Mouse (Mus musculus): ENCODE measurements at regions not wholly inside any gene's neighbourhood (a gene's known extent, or its start where the extent isn't known, plus 50 kb on each side); places are given as distances from the start of the nearest gene placed in this dataset.

DNA sequence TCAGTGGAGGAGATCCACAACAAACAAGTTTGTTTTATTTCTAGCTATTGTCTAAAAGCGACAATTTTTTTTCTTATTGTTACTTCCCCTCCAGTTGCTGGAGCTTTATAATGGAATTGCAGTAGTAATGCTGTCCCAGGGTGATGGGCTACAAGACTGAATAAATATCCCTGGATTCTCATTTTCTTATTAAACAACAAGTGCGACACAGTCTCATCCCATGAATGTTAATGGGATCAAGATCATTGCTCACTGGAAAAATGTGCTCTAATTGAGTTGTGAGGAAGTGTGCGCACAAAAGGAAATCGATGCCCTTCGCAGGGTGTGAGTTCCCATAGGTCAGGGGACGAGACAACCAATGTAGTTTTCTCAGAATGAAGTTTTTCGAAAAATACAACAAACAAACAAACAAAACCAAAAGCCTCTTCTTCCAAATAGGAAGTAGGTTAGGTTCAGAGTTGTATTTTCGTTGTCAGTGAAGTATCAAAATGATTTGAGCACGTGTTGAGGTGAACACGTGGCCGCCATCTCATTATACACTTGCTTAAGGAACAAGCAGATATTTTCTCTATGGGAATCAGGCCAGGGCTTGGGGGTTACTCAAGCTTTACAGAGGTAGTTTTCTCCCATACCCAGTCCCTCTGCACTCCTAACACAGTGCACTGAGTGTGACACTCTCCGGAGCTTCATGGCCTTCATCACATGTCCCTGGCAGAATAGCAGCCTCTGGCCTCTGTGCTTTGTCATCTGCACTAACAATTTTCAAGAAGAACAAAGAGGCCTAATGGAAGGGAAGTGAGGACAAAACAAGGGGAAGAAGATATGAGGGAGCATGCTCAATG is 205.7 kb downstream of the Rnf152 start:
- Histone ChIP-seq H3K4me3 (ENCODE audit: low read depth, low read length) (no peak overlapping the region), H3K27me3 (ENCODE audit: control insufficient read depth, insufficient read depth, low read length) (no peaks in the 10 kb centered on the region), H3K9ac (ENCODE audit: low read length) (no peak overlapping the region), H3K9me3 (ENCODE audit: control insufficient read depth, low read length) (no peaks in the 10 kb centered on the region), H3K36me3 (ENCODE audit: control insufficient read depth, insufficient read depth, low read length) (no peaks in the 10 kb centered on the region), H3K27ac (replicated peaks; ENCODE audit: low read depth, low read length) (no peak overlapping the region), H3K4me1 (ENCODE audit: control insufficient read depth, insufficient read depth, low read length) (no peaks in the 10 kb centered on the region), H3K4me2 (ENCODE audit: low read depth, severe bottlenecking) (no peak overlapping the region)
- DNase-seq (ENCODE audit: low spot score) (no peak), ATAC-seq (ENCODE audit: insufficient number of reproducible peaks, low FRiP score, low TSS enrichment, low read depth) (no peak)
- 89% methylated on average over 12 of the region's 12 CpGs for WGBS

- no peaks in the 10 kb centered on the region for H3K36me3 ChIP-seq (ENCODE audit: control insufficient read depth, insufficient read depth, low read length)
- WGBS: 77% methylated on average over 2 of the region's 2 CpGs
- no peaks in the 10 kb centered on the region for H3K27me3 ChIP-seq (ENCODE audit: control insufficient read depth, insufficient read depth, low read length)
- no peak overlapping the region for H3K4me2 ChIP-seq (ENCODE audit: low read depth, severe bottlenecking)
- H3K9me3 ChIP-seq (ENCODE audit: control insufficient read depth, low read length): no peaks in the 10 kb centered on the region
- H3K9ac ChIP-seq (ENCODE audit: low read length): no peak overlapping the region
- no peaks in the 10 kb centered on the region for H3K4me1 ChIP-seq (ENCODE audit: control insufficient read depth, insufficient read depth, low read length)
- ATAC-seq (ENCODE audit: insufficient number of reproducible peaks, low FRiP score, low TSS enrichment, low read depth) (no peak), DNase-seq (ENCODE audit: low spot score) (no peak)
- no peak overlapping the region for H3K27ac ChIP-seq (replicated peaks; ENCODE audit: low read depth, low read length)
- no peak overlapping the region for H3K4me3 ChIP-seq (ENCODE audit: low read depth, low read length)
Measured at GRCm38 (mm10) chr1:105148792-105149191, 207.7 kb downstream of the Rnf152 start.

- H3K27ac ChIP-seq (replicated peaks; ENCODE audit: low read depth, low read length): no peak overlapping the region
- H3K4me2 ChIP-seq (ENCODE audit: low read depth, severe bottlenecking): no peak overlapping the region
- no peaks in the 10 kb centered on the region for H3K4me1 ChIP-seq (ENCODE audit: control insufficient read depth, insufficient read depth, low read length)
- H3K4me3 ChIP-seq (ENCODE audit: low read depth, low read length): no peak overlapping the region
- H3K36me3 ChIP-seq (ENCODE audit: control insufficient read depth, insufficient read depth, low read length): no peaks in the 10 kb centered on the region
- DNase-seq (ENCODE audit: low spot score) (no peak), ATAC-seq (ENCODE audit: insufficient number of reproducible peaks, low FRiP score, low TSS enrichment, low read depth) (no peak)
- H3K27me3 ChIP-seq (ENCODE audit: control insufficient read depth, insufficient read depth, low read length): no peaks in the 10 kb centered on the region
- no peak overlapping the region for H3K9ac ChIP-seq (ENCODE audit: low read length)
- H3K9me3 ChIP-seq (ENCODE audit: control insufficient read depth, low read length): no peaks in the 10 kb centered on the region
Measured at GRCm38 (mm10) chr1:105148048-105148447, 208.5 kb downstream of the Rnf152 start.

- ATAC-seq (ENCODE audit: insufficient number of reproducible peaks, low FRiP score, low TSS enrichment, low read depth) (no peak), DNase-seq (ENCODE audit: low spot score) (no peak)
- 83% methylated on average over 4 of the region's 4 CpGs for WGBS
- no peaks in the 10 kb centered on the region for H3K27me3 ChIP-seq (ENCODE audit: control insufficient read depth, insufficient read depth, low read length)
- no peaks in the 10 kb centered on the region for H3K36me3 ChIP-seq (ENCODE audit: control insufficient read depth, insufficient read depth, low read length)
- H3K9ac ChIP-seq (ENCODE audit: low read length): no peak overlapping the region
- H3K4me2 ChIP-seq (ENCODE audit: low read depth, severe bottlenecking): no peak overlapping the region
- no peak overlapping the region for H3K4me3 ChIP-seq (ENCODE audit: low read depth, low read length)
- H3K9me3 ChIP-seq (ENCODE audit: control insufficient read depth, low read length): no peaks in the 10 kb centered on the region
- no peaks in the 10 kb centered on the region for H3K4me1 ChIP-seq (ENCODE audit: control insufficient read depth, insufficient read depth, low read length)
- no peak overlapping the region for H3K27ac ChIP-seq (replicated peaks; ENCODE audit: low read depth, low read length)
Measured at GRCm38 (mm10) chr1:105123936-105124335, 232.6 kb downstream of the Rnf152 start.

GRCm38 (mm10) chr1:105117888-105118287 is 238.6 kb downstream of the Rnf152 start:
- no peak overlapping the region for H3K27ac ChIP-seq (replicated peaks; ENCODE audit: low read depth, low read length)
- no peak overlapping the region for H3K4me3 ChIP-seq (ENCODE audit: low read depth, low read length)
- ATAC-seq (ENCODE audit: insufficient number of reproducible peaks, low FRiP score, low TSS enrichment, low read depth): no peak
- no peaks in the 10 kb centered on the region for H3K9me3 ChIP-seq (ENCODE audit: control insufficient read depth, low read length)
- H3K27me3 ChIP-seq (ENCODE audit: control insufficient read depth, insufficient read depth, low read length): no peaks in the 10 kb centered on the region
- H3K36me3 ChIP-seq (ENCODE audit: control insufficient read depth, insufficient read depth, low read length): no peaks in the 10 kb centered on the region
- H3K9ac ChIP-seq (ENCODE audit: low read length): no peak overlapping the region
- DNase-seq (ENCODE audit: low spot score): no peak
- 86% methylated on average over 2 of the region's 2 CpGs for WGBS
- no peaks in the 10 kb centered on the region for H3K4me1 ChIP-seq (ENCODE audit: control insufficient read depth, insufficient read depth, low read length)
- H3K4me2 ChIP-seq (ENCODE audit: low read depth, severe bottlenecking): no peak overlapping the region

- 66% methylated on average over 3 of the region's 3 CpGs for WGBS
- H3K4me2 ChIP-seq (ENCODE audit: low read depth, severe bottlenecking): no peak overlapping the region
- H3K27ac ChIP-seq (replicated peaks; ENCODE audit: low read depth, low read length): no peak overlapping the region
- H3K36me3 ChIP-seq (ENCODE audit: control insufficient read depth, insufficient read depth, low read length): no peaks in the 10 kb centered on the region
- H3K9me3 ChIP-seq (ENCODE audit: control insufficient read depth, low read length): no peaks in the 10 kb centered on the region
- H3K4me1 ChIP-seq (ENCODE audit: control insufficient read depth, insufficient read depth, low read length): no peaks in the 10 kb centered on the region
- no peak for ATAC-seq (ENCODE audit: insufficient number of reproducible peaks, low FRiP score, low TSS enrichment, low read depth)
- no peak overlapping the region for H3K4me3 ChIP-seq (ENCODE audit: low read depth, low read length)
- no peak overlapping the region for H3K9ac ChIP-seq (ENCODE audit: low read length)
- H3K27me3 ChIP-seq (ENCODE audit: control insufficient read depth, insufficient read depth, low read length): no peaks in the 10 kb centered on the region
- no peak for DNase-seq (ENCODE audit: low spot score)
Measured at GRCm38 (mm10) chr1:105116231-105116630, 240.3 kb downstream of the Rnf152 start.

DNA sequence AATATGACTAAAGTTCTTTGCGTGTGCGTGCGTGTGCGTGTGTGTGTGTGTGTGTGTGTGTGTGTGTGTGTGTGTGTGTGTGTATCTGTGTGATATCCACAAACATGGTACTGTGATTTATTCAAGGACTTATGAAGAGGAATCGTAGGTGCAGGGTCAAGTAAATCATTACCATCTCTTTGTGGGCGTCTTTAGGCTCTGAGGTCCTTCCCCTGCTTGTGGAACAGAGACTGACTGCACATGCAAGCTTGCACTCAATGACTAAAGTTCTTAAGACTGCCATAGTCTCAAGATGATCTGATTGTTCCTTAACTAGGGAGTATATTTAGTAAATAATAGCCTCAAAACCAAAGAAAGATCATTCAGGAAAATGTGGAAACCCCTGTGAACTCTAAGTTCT is 241.1 kb downstream of the Rnf152 start:
- H3K27ac ChIP-seq (replicated peaks; ENCODE audit: low read depth, low read length): no peak overlapping the region
- no peak overlapping the region for H3K4me3 ChIP-seq (ENCODE audit: low read depth, low read length)
- H3K4me2 ChIP-seq (ENCODE audit: low read depth, severe bottlenecking): no peak overlapping the region
- no peaks in the 10 kb centered on the region for H3K27me3 ChIP-seq (ENCODE audit: control insufficient read depth, insufficient read depth, low read length)
- no peaks in the 10 kb centered on the region for H3K4me1 ChIP-seq (ENCODE audit: control insufficient read depth, insufficient read depth, low read length)
- H3K9me3 ChIP-seq (ENCODE audit: control insufficient read depth, low read length): no peaks in the 10 kb centered on the region
- no peak for ATAC-seq (ENCODE audit: insufficient number of reproducible peaks, low FRiP score, low TSS enrichment, low read depth)
- DNase-seq (ENCODE audit: low spot score): no peak
- no peak overlapping the region for H3K9ac ChIP-seq (ENCODE audit: low read length)
- no peaks in the 10 kb centered on the region for H3K36me3 ChIP-seq (ENCODE audit: control insufficient read depth, insufficient read depth, low read length)
- 88% methylated on average over 6 of the region's 6 CpGs for whole genome bisulfite sequencing

GRCm38 (mm10) chr1:105114835-105115234 is 241.7 kb downstream of the Rnf152 start:
- H3K4me3 ChIP-seq (ENCODE audit: low read depth, low read length): no peak overlapping the region
- no peak overlapping the region for H3K4me2 ChIP-seq (ENCODE audit: low read depth, severe bottlenecking)
- WGBS: 88% methylated on average over 3 of the region's 3 CpGs
- no peak for DNase-seq (ENCODE audit: low spot score)
- no peaks in the 10 kb centered on the region for H3K36me3 ChIP-seq (ENCODE audit: control insufficient read depth, insufficient read depth, low read length)
- no peak overlapping the region for H3K9ac ChIP-seq (ENCODE audit: low read length)
- H3K27me3 ChIP-seq (ENCODE audit: control insufficient read depth, insufficient read depth, low read length): no peaks in the 10 kb centered on the region
- no peak overlapping the region for H3K27ac ChIP-seq (replicated peaks; ENCODE audit: low read depth, low read length)
- H3K9me3 ChIP-seq (ENCODE audit: control insufficient read depth, low read length): no peaks in the 10 kb centered on the region
- ATAC-seq (ENCODE audit: insufficient number of reproducible peaks, low FRiP score, low TSS enrichment, low read depth): no peak
- H3K4me1 ChIP-seq (ENCODE audit: control insufficient read depth, insufficient read depth, low read length): no peaks in the 10 kb centered on the region
